ENCODE assay signal across 7 mouse cellular contexts in genomic region chr6:47739696-47740095, GRCm38 (mm10).
A peak's percentile ranks its signal among the peaks of the same experiment; 100 is the strongest.
DNase-seq lines count a peak whose midpoint lies in the region; ATAC-seq lines count a peak whose summit lies in the region.
"Not testable (repeated sequence)": the region's sequence is repeated elsewhere in the genome, so short reads cannot be mapped to it uniquely, and the experiment has no call there.

No protein-coding gene starts in this region.

- H3K4me2 ChIP-seq in heart, embryonic 15.5 days = peak overlapping the region; percentile 41

- ATAC-seq in heart, embryonic 15.5 days (replicated peaks; ENCODE audit: insufficient number of reproducible peaks, insufficient read depth, low FRiP score, low read depth) = not testable (repeated sequence)

- not testable (repeated sequence) for H3K9ac ChIP-seq in heart, embryonic 15.5 days

- DNase-seq in cerebellum, adult 8-10 months = peak; percentile 81
- DNase-seq in frontal cortex, postnatal 14 days (ENCODE audit: low spot score in 2 of 2) = peak; percentile 57 to 69
- peak; percentile 77 for DNase-seq in kidney, postnatal 14 days
- peak; percentile 52 to 75 for DNase-seq in left cerebral cortex, postnatal 14 days (ENCODE audit: low spot score in 2 of 2)
- peak; percentile 72 to 73 for DNase-seq in lung, postnatal 4 days
- DNase-seq in spleen, postnatal 14 days (ENCODE audit: low spot score in 2 of 2) = peak; percentile 51 to 60

- 10% methylated on average over 15 of the region's 26 CpGs for WGBS in heart, embryonic 15.5 days

- not testable (repeated sequence) for H3K9me3 ChIP-seq in heart, embryonic 15.5 days (replicated peaks)

- H3K27ac ChIP-seq in heart, embryonic 15.5 days = not testable (repeated sequence)

- intact Hi-C loops in left cerebral cortex, postnatal 14 days (cut with DNase I) = not testable (repeated sequence)

- H3K4me3 ChIP-seq in heart, embryonic 15.5 days = peak overlapping the region; percentile 30; the same call in 1 of the 2 replicates

- not testable (repeated sequence) for H3K27me3 ChIP-seq in heart, embryonic 15.5 days

- not testable (repeated sequence) for H3K36me3 ChIP-seq in heart, embryonic 15.5 days

- not testable (repeated sequence) for H3K4me1 ChIP-seq in heart, embryonic 15.5 days (replicated peaks)
